ENCODE assay signal across 22 mouse cellular contexts in the genomic region with DNA sequence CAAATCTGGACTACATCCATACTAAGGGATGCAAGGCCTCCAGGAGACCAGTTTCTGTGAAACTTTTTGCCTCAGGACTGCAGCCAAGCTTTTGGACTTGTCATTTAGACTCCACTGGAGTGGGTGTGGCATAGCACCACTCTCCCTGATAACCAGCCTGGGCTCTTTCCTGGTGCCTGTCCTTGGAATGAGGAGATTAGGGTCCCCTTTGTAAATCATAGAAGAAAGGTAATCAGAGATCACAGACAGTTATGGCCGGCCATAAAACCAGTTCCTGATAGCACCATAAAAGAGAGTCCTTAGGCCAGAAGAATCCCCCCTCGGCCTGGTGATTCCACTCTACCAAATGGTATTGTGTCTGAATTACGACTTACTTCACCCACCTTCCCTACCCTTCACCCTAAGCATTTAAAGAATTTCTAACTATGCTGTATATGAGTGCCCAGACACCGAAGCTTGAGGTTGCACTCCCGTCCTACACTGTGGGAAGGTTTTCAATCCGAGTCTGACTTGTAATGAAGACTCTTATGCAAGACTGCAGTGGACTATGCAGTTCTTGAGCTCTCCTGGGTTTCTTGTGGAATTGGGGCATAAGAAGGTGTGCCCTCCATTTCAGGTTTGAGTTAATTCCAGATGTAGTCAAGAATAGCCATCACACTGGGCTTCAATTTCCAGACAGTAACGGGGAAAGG. TPM values are rescaled to one million over a fixed set of nuclear protein-coding genes. Genes with fewer than 3 reads are reported as not detected.
"Had no signal": no experiment of that assay in that cellular context is flagged by ENCODE, and none has a peak within 500 bp of the region (broad histone marks: within the 10 kb centered on the region; RNA-seq: fewer than 3 reads in every experiment).

No protein-coding gene starts in this region.

RNA-seq across cellular contexts. Expression of gene Apol10a, which starts 2.0 kb away (rescaled TPM):
- polyA plus RNA-seq: heart, embryonic 10.5 days; heart, embryonic 11.5 days; heart, embryonic 12.5 days; heart, embryonic 13.5 days; heart, embryonic 14.5 days; heart, embryonic 15.5 days; hindbrain, embryonic 10.5 days; hindbrain, embryonic 11.5 days; hindbrain, embryonic 12.5 days; hindbrain, embryonic 13.5 days; hindbrain, embryonic 14.5 days; hindbrain, embryonic 15.5 days; hindbrain, embryonic 16.5 days; hindbrain, postnatal 0 days; inflammation-experienced regulatory T-cells, adult 6 months; kidney, embryonic 14.5 days; kidney, embryonic 15.5 days; kidney, embryonic 16.5 days had no signal

RNA-seq across cellular contexts. Expression of gene Apol7b, which starts 27.6 kb away (rescaled TPM):
- polyA plus RNA-seq: heart, embryonic 10.5 days; heart, embryonic 11.5 days; heart, embryonic 12.5 days; heart, embryonic 13.5 days; heart, embryonic 14.5 days; heart, embryonic 15.5 days; heart, embryonic 16.5 days; heart, postnatal 0 days; hindbrain, embryonic 10.5 days; hindbrain, embryonic 11.5 days; hindbrain, embryonic 12.5 days; hindbrain, embryonic 13.5 days; hindbrain, embryonic 14.5 days; hindbrain, embryonic 15.5 days; hindbrain, embryonic 16.5 days; hindbrain, postnatal 0 days; kidney, adult 2 months; kidney, embryonic 14.5 days; kidney, postnatal 0 days had no signal

RNA-seq across cellular contexts. Expression of gene Apol11a, which starts 33.2 kb away (rescaled TPM):
- polyA plus RNA-seq: heart, embryonic 10.5 days; heart, embryonic 11.5 days; heart, embryonic 12.5 days; heart, embryonic 13.5 days; heart, embryonic 14.5 days; heart, embryonic 15.5 days; heart, embryonic 16.5 days; heart, postnatal 0 days; hindbrain, embryonic 10.5 days; hindbrain, embryonic 11.5 days; hindbrain, embryonic 12.5 days; hindbrain, embryonic 13.5 days; hindbrain, embryonic 14.5 days; hindbrain, embryonic 15.5 days; hindbrain, embryonic 16.5 days; hindbrain, postnatal 0 days; inflammation-experienced regulatory T-cells, adult 6 months; kidney, adult 2 months; kidney, embryonic 14.5 days; kidney, embryonic 15.5 days; kidney, embryonic 16.5 days; kidney, postnatal 0 days had no signal

RNA-seq across cellular contexts. Expression of gene Apol7c, which starts 58.3 kb away (rescaled TPM):
- polyA plus RNA-seq: heart, embryonic 10.5 days; heart, embryonic 11.5 days; heart, embryonic 12.5 days; heart, embryonic 14.5 days; heart, embryonic 15.5 days; heart, postnatal 0 days; hindbrain, embryonic 10.5 days; hindbrain, embryonic 11.5 days; hindbrain, embryonic 12.5 days; hindbrain, embryonic 13.5 days; hindbrain, embryonic 14.5 days; hindbrain, embryonic 15.5 days; hindbrain, embryonic 16.5 days; hindbrain, postnatal 0 days; kidney, embryonic 14.5 days; kidney, embryonic 15.5 days; kidney, embryonic 16.5 days; kidney, postnatal 0 days had no signal
